Mouse (Mus musculus): ENCODE data around the gene Etl4. TPM values are rescaled to one million over a fixed set of nuclear protein-coding genes. Genes with fewer than 3 reads are reported as not detected.
"Not testable (repeated sequence)": the region's sequence is repeated elsewhere in the genome, so short reads cannot be mapped to it uniquely, and the experiment has no call there.

Etl4 gene
- total RNA-seq, 1 experiment from 2014 or later = not detected

GRCm38 (mm10) chr2:20657856-20658255 is 748.3 kb downstream of the Etl4 start:
- ATAC-seq (replicated peaks; ENCODE audit: insufficient number of reproducible peaks, low FRiP score, low TSS enrichment, poor library complexity, severe bottlenecking) = no peak

- ATAC-seq (replicated peaks; ENCODE audit: insufficient number of reproducible peaks, low FRiP score, low TSS enrichment, poor library complexity, severe bottlenecking) = no peak
Observed at GRCm38 (mm10) chr2:20661841-20662240, 752.3 kb downstream of the Etl4 start.

- no peak for ATAC-seq (replicated peaks; ENCODE audit: insufficient number of reproducible peaks, low FRiP score, low TSS enrichment, poor library complexity, severe bottlenecking)
Observed at GRCm38 (mm10) chr2:20662696-20663095, 753.1 kb downstream of the Etl4 start.

GRCm38 (mm10) chr2:20665309-20665971 is 755.9 kb downstream of the Etl4 start:
- no peak for ATAC-seq (replicated peaks; ENCODE audit: insufficient number of reproducible peaks, low FRiP score, low TSS enrichment, poor library complexity, severe bottlenecking)

GRCm38 (mm10) chr2:20666051-20666478 is 756.5 kb downstream of the Etl4 start:
- ATAC-seq (replicated peaks; ENCODE audit: insufficient number of reproducible peaks, low FRiP score, low TSS enrichment, poor library complexity, severe bottlenecking) = no peak

- ATAC-seq (replicated peaks; ENCODE audit: insufficient number of reproducible peaks, low FRiP score, low TSS enrichment, poor library complexity, severe bottlenecking) = no peak
Observed at GRCm38 (mm10) chr2:20667876-20668275, 758.3 kb downstream of the Etl4 start.

- ATAC-seq (replicated peaks; ENCODE audit: insufficient number of reproducible peaks, low FRiP score, low TSS enrichment, poor library complexity, severe bottlenecking) = not testable (repeated sequence)
Observed at GRCm38 (mm10) chr2:20668276-20669030, 758.9 kb downstream of the Etl4 start.

GRCm38 (mm10) chr2:20669367-20669766 is 759.8 kb downstream of the Etl4 start:
- ATAC-seq (replicated peaks; ENCODE audit: insufficient number of reproducible peaks, low FRiP score, low TSS enrichment, poor library complexity, severe bottlenecking) = no peak

GRCm38 (mm10) chr2:20671546-20672255 is 762.1 kb downstream of the Etl4 start:
- ATAC-seq (replicated peaks; ENCODE audit: insufficient number of reproducible peaks, low FRiP score, low TSS enrichment, poor library complexity, severe bottlenecking) = no peak

- no peak for ATAC-seq (replicated peaks; ENCODE audit: insufficient number of reproducible peaks, low FRiP score, low TSS enrichment, poor library complexity, severe bottlenecking)
Observed at GRCm38 (mm10) chr2:20672281-20672680, 762.7 kb downstream of the Etl4 start.

- ATAC-seq (replicated peaks; ENCODE audit: insufficient number of reproducible peaks, low FRiP score, low TSS enrichment, poor library complexity, severe bottlenecking) = no peak
Observed at GRCm38 (mm10) chr2:20672803-20673603, 763.4 kb downstream of the Etl4 start.

GRCm38 (mm10) chr2:20676379-20676778 is 766.8 kb downstream of the Etl4 start:
- no peak for ATAC-seq (replicated peaks; ENCODE audit: insufficient number of reproducible peaks, low FRiP score, low TSS enrichment, poor library complexity, severe bottlenecking)

GRCm38 (mm10) chr2:20678793-20679192 is 769.2 kb downstream of the Etl4 start:
- ATAC-seq (replicated peaks; ENCODE audit: insufficient number of reproducible peaks, low FRiP score, low TSS enrichment, poor library complexity, severe bottlenecking) = no peak

GRCm38 (mm10) chr2:20682203-20682602 is 772.6 kb downstream of the Etl4 start:
- ATAC-seq (replicated peaks; ENCODE audit: insufficient number of reproducible peaks, low FRiP score, low TSS enrichment, poor library complexity, severe bottlenecking) = not testable (repeated sequence)

GRCm38 (mm10) chr2:20689389-20689788 is 779.8 kb downstream of the Etl4 start:
- ATAC-seq (replicated peaks; ENCODE audit: insufficient number of reproducible peaks, low FRiP score, low TSS enrichment, poor library complexity, severe bottlenecking) = no peak

- ATAC-seq (replicated peaks; ENCODE audit: insufficient number of reproducible peaks, low FRiP score, low TSS enrichment, poor library complexity, severe bottlenecking) = no peak
Observed at GRCm38 (mm10) chr2:20692898-20693297, 783.3 kb downstream of the Etl4 start.

- ATAC-seq (replicated peaks; ENCODE audit: insufficient number of reproducible peaks, low FRiP score, low TSS enrichment, poor library complexity, severe bottlenecking) = no peak
Observed at GRCm38 (mm10) chr2:20693772-20694171, 784.2 kb downstream of the Etl4 start.

- ATAC-seq (replicated peaks; ENCODE audit: insufficient number of reproducible peaks, low FRiP score, low TSS enrichment, poor library complexity, severe bottlenecking) = no peak
Observed at GRCm38 (mm10) chr2:20697719-20698118, 788.1 kb downstream of the Etl4 start.

GRCm38 (mm10) chr2:20705110-20705509 is 795.5 kb downstream of the Etl4 start:
- ATAC-seq (replicated peaks; ENCODE audit: insufficient number of reproducible peaks, low FRiP score, low TSS enrichment, poor library complexity, severe bottlenecking) = no peak
